In genomic region chr12:56697785-56698184, GRCm38 (mm10) we compare ENCODE assay signal across 13 mouse cellular contexts. TPM values are rescaled to one million over a fixed set of nuclear protein-coding genes. Genes with fewer than 3 reads are reported as not detected.
DNase-seq lines count a peak whose midpoint lies in the region; ATAC-seq lines count a peak whose summit lies in the region.
"Had no signal": no experiment of that assay in that cellular context is flagged by ENCODE, and none has a peak within 500 bp of the region (broad histone marks: within the 10 kb centered on the region; RNA-seq: fewer than 3 reads in every experiment).

No protein-coding gene starts in this region.

- no peak overlapping the region for H3K9ac ChIP-seq in kidney, embryonic 16.5 days (replicated peaks; ENCODE audit: low read length)
- peak overlapping the region; percentile 56 for H3K9ac ChIP-seq in embryonic facial prominence, embryonic 12.5 days
- 0 out of 2 replicates have a peak overlapping the region, but pooled peaks have one; percentile 14 for H3K9ac ChIP-seq in neural tube, embryonic 11.5 days (ENCODE audit: low read length)

- H3K4me3 ChIP-seq in kidney, embryonic 16.5 days (ENCODE audit: low read length), result 0 out of 2 replicates have a peak overlapping the region, but pooled peaks have one; percentile 3
- H3K4me3 ChIP-seq in embryonic facial prominence, embryonic 12.5 days, result peak overlapping the region; percentile 52
- peak overlapping the region; percentile 36; the same call in 1 of the 2 replicates for H3K4me3 ChIP-seq in neural tube, embryonic 11.5 days (ENCODE audit: low read depth, low read length)
- H3K4me3 ChIP-seq: erythroblast, embryonic 14.5 days had no signal

- H3K36me3 ChIP-seq in kidney, embryonic 16.5 days (ENCODE audit: insufficient read depth, low read length), result no peaks in the 10 kb centered on the region
- no peaks in the 10 kb centered on the region for H3K36me3 ChIP-seq in embryonic facial prominence, embryonic 12.5 days
- no peaks in the 10 kb centered on the region for H3K36me3 ChIP-seq in neural tube, embryonic 11.5 days (ENCODE audit: control insufficient read depth, insufficient read depth, low read length)

- H3K4me2 ChIP-seq in kidney, embryonic 16.5 days (replicated peaks; ENCODE audit: low read depth, low read length), result peak overlapping the region; percentile 18
- peak overlapping the region; percentile 55 for H3K4me2 ChIP-seq in embryonic facial prominence, embryonic 12.5 days (replicated peaks)
- H3K4me2 ChIP-seq in neural tube, embryonic 11.5 days (ENCODE audit: low read depth), result peak overlapping the region; percentile 44

- WGBS in kidney, embryonic 16.5 days, result 2% methylated on average over 12 of the region's 12 CpGs
- under 1% methylated on average over 12 of the region's 12 CpGs for whole genome bisulfite sequencing in embryonic facial prominence, embryonic 12.5 days
- WGBS in neural tube, embryonic 11.5 days, result under 1% methylated on average over 12 of the region's 12 CpGs

- H3K27me3 ChIP-seq in kidney, embryonic 16.5 days (ENCODE audit: insufficient read depth, low read length), result peaks cover 91% of the 10 kb centered on the region
- H3K27me3 ChIP-seq in embryonic facial prominence, embryonic 12.5 days, result peaks cover 76% of the 10 kb centered on the region
- peaks cover 91% of the 10 kb centered on the region for H3K27me3 ChIP-seq in neural tube, embryonic 11.5 days (ENCODE audit: control insufficient read depth, insufficient read depth, low read length)

- H3K4me1 ChIP-seq in kidney, embryonic 16.5 days (ENCODE audit: insufficient read depth, low read length), result peaks cover 20% of the 10 kb centered on the region
- peaks cover 16% of the 10 kb centered on the region for H3K4me1 ChIP-seq in embryonic facial prominence, embryonic 12.5 days
- 0 out of 2 replicates have a peak, but pooled peaks cover 3% of the 10 kb centered on the region for H3K4me1 ChIP-seq in neural tube, embryonic 11.5 days (ENCODE audit: control insufficient read depth, insufficient read depth, low read length)

- intact Hi-C loops in left cerebral cortex, postnatal 14 days (cut with DNase I), result loop anchor here (5.0 kb wide), 2 partner anchors 240 to 845 kb away; no protein-coding TSS in a partner anchor

- no peak overlapping the region for H3K27ac ChIP-seq in kidney, embryonic 16.5 days (ENCODE audit: low read length)
- peak overlapping the region; percentile 76 for H3K27ac ChIP-seq in embryonic facial prominence, embryonic 12.5 days
- no peak overlapping the region for H3K27ac ChIP-seq in neural tube, embryonic 11.5 days (ENCODE audit: low read depth, low read length)

- no peaks in the 10 kb centered on the region for H3K9me3 ChIP-seq in kidney, embryonic 16.5 days (ENCODE audit: low read length)
- H3K9me3 ChIP-seq in embryonic facial prominence, embryonic 12.5 days, result no peaks in the 10 kb centered on the region
- no peaks in the 10 kb centered on the region for H3K9me3 ChIP-seq in neural tube, embryonic 11.5 days (ENCODE audit: control insufficient read depth, low read length)

- peak; percentile 52 for DNase-seq in heart, adult 11 months
- no peak for DNase-seq in heart, adult 18-20 months
- DNase-seq in kidney, adult 8-10 months, result no peak
- DNase-seq in neural tube, embryonic 11.5 days (ENCODE audit: low spot score), result peak; percentile 32
- no peak for DNase-seq in left cerebral cortex, postnatal 14 days (ENCODE audit: low spot score in 2 of 2)
- no peak for DNase-seq in urinary bladder, postnatal 25 days (ENCODE audit: low spot score)
- DNase-seq: adrenal gland, postnatal 10 days; cerebellum, adult 11-12 months; kidney, postnatal 10 days had no signal

- ATAC-seq in kidney, embryonic 16.5 days (ENCODE audit: low FRiP score, low TSS enrichment), result no peak
- ATAC-seq in embryonic facial prominence, embryonic 12.5 days (ENCODE audit: insufficient number of reproducible peaks, insufficient read depth, low FRiP score, low TSS enrichment), result no peak
- ATAC-seq in neural tube, embryonic 11.5 days (ENCODE audit: insufficient read depth, low FRiP score, low TSS enrichment), result no peak

RNA-seq across cellular contexts. Expression of gene Pax9, which starts 6.2 kb away (rescaled TPM):
- total RNA-seq in heart, adult 18-20 months (2021), result under 1 TPM; 0.07 to 0.64 TPM
- 0.06 and 0.18 TPM in 2 replicates for polyA plus RNA-seq in kidney, embryonic 16.5 days (2015; fragmentation: Nextera tagmentation; extraction: Ambion mirVana)
- polyA plus RNA-seq in embryonic facial prominence, embryonic 12.5 days (2016; fragmentation: Nextera tagmentation; extraction: Ambion mirVana), result 16.3 and 20.0 TPM in 2 replicates
- 3.7 and 4.8 TPM in 2 replicates for polyA plus RNA-seq in neural tube, embryonic 11.5 days (2014; fragmentation: Nextera tagmentation; extraction: Ambion mirVana)
- total RNA-seq in left cerebral cortex, postnatal 14 days (2021), result not detected
- total RNA-seq: adrenal gland, postnatal 10 days; left cerebral cortex, postnatal 25 days had no signal
- polyA plus RNA-seq: erythroblast, embryonic 14.5 days had no signal

Comparison
In these comparisons a context has a peak if more than half of its experiments do, and no peak if none do; other contexts are left out.
1. DNase-seq: peak in heart, adult 11 months (single experiment) and neural tube, embryonic 11.5 days (single experiment); none in heart, adult 18-20 months (0 of 2), kidney, adult 8-10 months (0 of 2), left cerebral cortex, postnatal 14 days (0 of 2) and urinary bladder, postnatal 25 days (single experiment).
2. Peak in every context shown above with its lines, with median percentiles within 50 percentile points of each other: H3K4me2 ChIP-seq and H3K4me3 ChIP-seq.